Mouse (Mus musculus): ENCODE data around the gene Ugt1a10. TPM values are rescaled to one million over a fixed set of nuclear protein-coding genes. Genes with fewer than 3 reads are reported as not detected.

Gene Ugt1a10
- polyA plus RNA-seq, 1 experiment from 2014 or later, result not detected

DNA sequence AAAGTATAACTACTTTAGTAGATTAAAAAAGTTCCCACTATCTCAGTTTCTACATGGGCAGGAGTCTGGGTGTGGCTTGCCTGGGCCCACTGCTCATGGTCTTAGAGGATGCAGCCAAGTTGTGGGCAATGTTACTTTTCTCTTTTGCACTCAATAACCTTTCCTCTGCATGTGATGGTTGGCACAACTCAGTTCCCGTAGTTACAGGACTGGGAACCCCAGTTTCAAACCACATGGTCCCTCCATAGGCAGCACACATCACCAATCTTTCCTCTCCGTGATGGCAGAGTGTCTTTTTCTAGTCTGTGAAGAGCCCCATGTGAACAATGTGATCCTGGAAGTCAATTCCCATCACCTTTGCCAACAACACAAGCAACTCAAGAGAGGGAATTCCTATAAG lies 172.3 kb downstream of the Ugt1a10 start:
- no peaks in the 10 kb centered on the region for H3K4me1 ChIP-seq (ENCODE audit: control insufficient read depth, insufficient read depth, low read length)
- 63% methylated on average over 2 of the region's 2 CpGs for WGBS
- ATAC-seq, result no peak
- no peak overlapping the region for H3K4me3 ChIP-seq (ENCODE audit: low read depth, low read length)
- H3K9ac ChIP-seq (ENCODE audit: low read depth, low read length), result no peak overlapping the region
- H3K9me3 ChIP-seq (replicated peaks; ENCODE audit: control insufficient read depth, low read length, poor library complexity, severe bottlenecking), result peaks cover 72% of the 10 kb centered on the region
- H3K27ac ChIP-seq (ENCODE audit: low read length), result no peak overlapping the region
- no peaks in the 10 kb centered on the region for H3K36me3 ChIP-seq (ENCODE audit: control insufficient read depth, insufficient read depth, low read length)
- no peaks in the 10 kb centered on the region for H3K27me3 ChIP-seq (ENCODE audit: control insufficient read depth, insufficient read depth, low read depth, low read length)
- H3K4me2 ChIP-seq (ENCODE audit: low read length), result no peak overlapping the region

- WGBS, result 70% methylated on average over 7 of the region's 7 CpGs
- no peak overlapping the region for H3K9ac ChIP-seq (ENCODE audit: low read depth, low read length)
- H3K27me3 ChIP-seq (ENCODE audit: control insufficient read depth, insufficient read depth, low read depth, low read length), result no peaks in the 10 kb centered on the region
- H3K4me3 ChIP-seq (ENCODE audit: low read depth, low read length), result no peak overlapping the region
- H3K4me1 ChIP-seq (ENCODE audit: control insufficient read depth, insufficient read depth, low read length), result no peaks in the 10 kb centered on the region
- H3K9me3 ChIP-seq (replicated peaks; ENCODE audit: control insufficient read depth, low read length, poor library complexity, severe bottlenecking), result peaks cover 79% of the 10 kb centered on the region
- no peaks in the 10 kb centered on the region for H3K36me3 ChIP-seq (ENCODE audit: control insufficient read depth, insufficient read depth, low read length)
- no peak for ATAC-seq
- no peak overlapping the region for H3K4me2 ChIP-seq (ENCODE audit: low read length)
- no peak overlapping the region for H3K27ac ChIP-seq (ENCODE audit: low read length)
Observed at GRCm38 (mm10) chr1:88228121-88228520, 172.9 kb downstream of the Ugt1a10 start.

DNA sequence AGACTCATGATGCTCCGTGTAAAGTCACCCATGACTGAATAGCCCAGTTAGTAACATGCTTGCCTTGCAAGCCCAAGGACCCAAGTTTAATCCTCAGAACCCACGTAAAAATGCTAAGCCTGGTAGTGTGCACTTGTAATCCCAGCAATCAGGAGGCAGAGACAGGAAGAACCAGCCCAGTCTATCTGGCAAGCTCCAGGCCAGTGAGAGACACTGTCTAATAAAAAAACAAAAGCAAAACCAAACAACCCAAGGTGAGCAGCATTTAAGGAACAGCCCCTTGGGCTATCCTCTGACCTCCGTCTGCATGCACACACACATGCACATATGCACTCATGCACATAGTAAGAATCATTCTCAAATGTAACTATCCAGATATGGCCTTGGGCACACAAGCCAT lies 174.4 kb downstream of the Ugt1a10 start:
- ATAC-seq, result no peak
- H3K36me3 ChIP-seq (ENCODE audit: control insufficient read depth, insufficient read depth, low read length), result no peaks in the 10 kb centered on the region
- no peaks in the 10 kb centered on the region for H3K27me3 ChIP-seq (ENCODE audit: control insufficient read depth, insufficient read depth, low read depth, low read length)
- no peaks in the 10 kb centered on the region for H3K4me1 ChIP-seq (ENCODE audit: control insufficient read depth, insufficient read depth, low read length)
- no peak overlapping the region for H3K9ac ChIP-seq (ENCODE audit: low read depth, low read length)
- WGBS, result 81% methylated on average over 3 of the region's 3 CpGs
- H3K9me3 ChIP-seq (replicated peaks; ENCODE audit: control insufficient read depth, low read length, poor library complexity, severe bottlenecking), result peaks cover 93% of the 10 kb centered on the region
- H3K4me2 ChIP-seq (ENCODE audit: low read length), result no peak overlapping the region
- no peak overlapping the region for H3K27ac ChIP-seq (ENCODE audit: low read length)
- no peak overlapping the region for H3K4me3 ChIP-seq (ENCODE audit: low read depth, low read length)

DNA sequence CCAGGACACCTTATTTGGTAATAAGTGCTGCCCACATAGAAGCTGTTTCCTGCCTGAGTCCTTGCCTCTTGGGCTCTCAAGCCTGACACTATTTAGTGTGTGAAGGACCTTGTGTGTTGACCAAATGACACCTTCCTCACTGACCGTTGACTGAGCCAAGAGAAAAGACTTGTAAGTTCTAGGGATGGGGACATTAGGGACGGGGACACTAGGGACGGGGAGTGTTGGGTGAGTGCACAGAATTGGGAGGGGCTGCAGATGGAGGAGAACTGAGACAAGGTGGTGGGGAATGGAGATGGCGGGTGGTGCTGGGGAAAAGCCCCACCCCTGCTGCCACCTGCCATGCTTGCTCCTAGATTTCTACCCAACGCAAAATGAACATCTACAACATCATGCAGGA lies 174.8 kb downstream of the Ugt1a10 start:
- H3K36me3 ChIP-seq (ENCODE audit: control insufficient read depth, insufficient read depth, low read length), result no peaks in the 10 kb centered on the region
- H3K9ac ChIP-seq (ENCODE audit: low read depth, low read length), result no peak overlapping the region
- no peak overlapping the region for H3K4me3 ChIP-seq (ENCODE audit: low read depth, low read length)
- no peak overlapping the region for H3K4me2 ChIP-seq (ENCODE audit: low read length)
- H3K9me3 ChIP-seq (replicated peaks; ENCODE audit: control insufficient read depth, low read length, poor library complexity, severe bottlenecking), result peaks cover 97% of the 10 kb centered on the region
- WGBS, result 87% methylated on average over 5 of the region's 5 CpGs
- H3K27ac ChIP-seq (ENCODE audit: low read length), result no peak overlapping the region
- no peak for ATAC-seq
- no peaks in the 10 kb centered on the region for H3K27me3 ChIP-seq (ENCODE audit: control insufficient read depth, insufficient read depth, low read depth, low read length)
- no peaks in the 10 kb centered on the region for H3K4me1 ChIP-seq (ENCODE audit: control insufficient read depth, insufficient read depth, low read length)

- no peaks in the 10 kb centered on the region for H3K36me3 ChIP-seq (ENCODE audit: control insufficient read depth, insufficient read depth, low read length)
- no peak overlapping the region for H3K4me2 ChIP-seq (ENCODE audit: low read length)
- 75% methylated on average over 7 of the region's 7 CpGs for WGBS
- peaks cover 100% of the 10 kb centered on the region for H3K9me3 ChIP-seq (replicated peaks; ENCODE audit: control insufficient read depth, low read length, poor library complexity, severe bottlenecking)
- ATAC-seq, result no peak
- H3K9ac ChIP-seq (ENCODE audit: low read depth, low read length), result no peak overlapping the region
- no peaks in the 10 kb centered on the region for H3K4me1 ChIP-seq (ENCODE audit: control insufficient read depth, insufficient read depth, low read length)
- H3K27me3 ChIP-seq (ENCODE audit: control insufficient read depth, insufficient read depth, low read depth, low read length), result no peaks in the 10 kb centered on the region
- H3K27ac ChIP-seq (ENCODE audit: low read length), result no peak overlapping the region
- no peak overlapping the region for H3K4me3 ChIP-seq (ENCODE audit: low read depth, low read length)
Observed at GRCm38 (mm10) chr1:88230421-88230820, 175.2 kb downstream of the Ugt1a10 start.

DNA sequence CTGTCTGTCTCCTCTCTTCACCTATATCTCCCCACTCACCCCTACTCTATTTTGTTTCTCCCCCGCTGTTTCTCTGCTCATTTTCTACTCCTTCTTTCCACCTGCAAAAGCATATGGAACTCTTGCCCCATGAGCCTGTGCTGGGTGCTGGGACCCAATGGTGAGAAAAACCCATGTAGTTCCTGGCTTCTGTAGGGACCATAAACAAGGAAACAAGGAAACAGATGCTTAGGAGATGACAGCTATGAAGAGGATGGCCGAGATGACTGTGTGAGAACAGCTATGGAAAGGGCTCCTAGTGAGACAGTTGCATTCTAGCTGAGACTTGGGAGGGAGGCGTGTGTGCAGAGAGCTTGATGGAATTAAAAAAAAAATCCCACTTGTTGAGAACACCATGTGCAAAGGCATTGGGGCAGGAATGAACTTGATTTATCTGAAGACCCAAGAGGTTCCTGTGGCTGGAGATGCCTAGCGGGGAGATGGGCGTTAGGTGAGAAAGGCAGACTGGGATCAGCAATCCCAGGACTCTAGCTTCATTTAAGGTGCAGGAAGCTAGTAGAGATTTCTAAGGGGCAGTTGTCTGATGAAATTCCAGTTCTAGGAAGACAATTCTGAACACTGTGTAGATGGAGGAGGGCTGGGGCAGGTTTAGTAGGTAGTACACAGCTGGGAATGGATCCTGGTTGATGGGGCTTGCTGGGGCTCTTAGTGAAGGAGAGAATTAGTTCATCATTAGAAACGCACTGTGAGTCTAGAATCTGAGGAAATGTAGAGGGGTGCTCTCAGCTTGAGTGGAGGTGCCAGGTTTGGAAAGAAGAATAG lies 176.0 kb downstream of the Ugt1a10 start:
- Histone ChIP-seq H3K27me3 (ENCODE audit: control insufficient read depth, insufficient read depth, low read depth, low read length) (no peaks in the 10 kb centered on the region), H3K4me3 (ENCODE audit: low read depth, low read length) (no peak overlapping the region), H3K4me2 (ENCODE audit: low read length) (no peak overlapping the region), H3K27ac (ENCODE audit: low read length) (no peak overlapping the region), H3K36me3 (ENCODE audit: control insufficient read depth, insufficient read depth, low read length) (no peaks in the 10 kb centered on the region), H3K9me3 (replicated peaks; ENCODE audit: control insufficient read depth, low read length, poor library complexity, severe bottlenecking) (peaks cover 99% of the 10 kb centered on the region), H3K9ac (ENCODE audit: low read depth, low read length) (no peak overlapping the region), H3K4me1 (ENCODE audit: control insufficient read depth, insufficient read depth, low read length) (no peaks in the 10 kb centered on the region)
- no peak for ATAC-seq
- 76% methylated on average over 6 of the region's 6 CpGs for WGBS

DNA sequence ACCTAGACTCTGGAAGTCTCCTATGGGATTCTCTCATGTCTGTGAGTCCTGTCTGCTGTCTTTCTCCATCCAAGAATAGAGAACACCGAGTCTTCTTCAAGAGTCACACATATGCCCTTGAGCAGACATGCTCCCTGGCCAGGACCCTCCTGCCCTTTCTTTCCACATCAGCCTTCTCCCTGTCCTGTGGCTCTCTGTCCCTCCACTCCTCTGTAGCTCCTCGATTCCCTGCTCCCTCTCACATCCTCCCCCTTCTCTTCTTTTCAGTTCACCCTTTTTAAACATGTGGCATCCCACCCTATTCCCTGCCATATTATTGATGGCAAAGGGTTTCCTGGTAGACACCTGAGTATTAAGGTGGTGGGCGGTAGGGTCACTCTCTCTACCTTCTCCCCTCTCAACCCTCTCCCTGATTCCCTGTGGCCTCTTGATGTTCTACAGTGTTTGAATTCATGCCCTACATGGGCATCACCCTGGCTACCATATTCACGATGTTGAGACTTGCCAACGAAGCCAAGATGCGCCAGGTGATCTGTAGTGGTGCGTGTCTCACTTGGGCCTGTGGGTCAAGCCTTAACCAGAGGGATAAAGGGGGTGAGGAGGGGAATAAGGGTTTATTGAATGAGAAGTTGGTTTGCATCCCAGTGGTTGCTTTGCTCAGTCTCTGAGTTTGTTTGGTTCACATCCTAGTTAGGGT lies 176.8 kb downstream of the Ugt1a10 start:
- no peak overlapping the region for H3K9ac ChIP-seq (ENCODE audit: low read depth, low read length)

DNA sequence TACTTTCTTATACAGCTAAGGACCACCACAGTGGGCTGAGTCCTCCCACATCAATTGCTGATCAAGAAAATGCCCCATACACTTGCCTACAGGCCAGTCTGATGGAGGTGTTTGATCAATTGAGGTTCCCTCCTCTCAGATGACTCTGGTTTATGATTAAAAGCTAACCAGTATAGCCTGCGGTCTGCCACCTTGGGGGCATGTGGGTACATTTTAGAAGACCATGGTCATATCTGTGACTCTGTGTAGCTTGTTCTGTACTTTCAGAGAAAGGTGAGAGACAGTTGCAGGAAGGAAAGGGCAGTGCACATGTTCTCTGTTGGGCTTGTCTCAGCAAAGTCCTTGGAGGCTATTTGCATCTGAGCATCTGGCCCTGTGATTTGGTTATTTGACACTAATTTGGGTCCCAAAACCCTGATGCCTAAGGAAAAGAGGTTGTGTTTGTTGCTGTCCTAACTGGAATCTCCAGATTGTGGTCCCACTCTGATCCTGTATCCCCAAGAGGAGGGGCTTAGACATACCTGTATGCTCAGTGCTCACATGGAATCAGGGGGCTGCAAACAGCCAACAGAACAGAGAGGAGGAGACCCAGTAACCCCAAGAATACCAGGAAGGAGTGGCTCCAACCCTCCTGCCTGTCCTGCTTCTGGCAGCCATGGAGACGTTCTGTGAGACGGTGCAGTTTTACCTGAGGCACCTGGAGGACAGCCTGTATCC lies 177.6 kb downstream of the Ugt1a10 start:
- no peak overlapping the region for H3K9ac ChIP-seq (ENCODE audit: low read depth, low read length)
- no peak overlapping the region for H3K4me2 ChIP-seq (ENCODE audit: low read length)
- 55% methylated on average over 3 of the region's 3 CpGs for WGBS
- H3K27ac ChIP-seq (ENCODE audit: low read length), result no peak overlapping the region
- no peaks in the 10 kb centered on the region for H3K36me3 ChIP-seq (ENCODE audit: control insufficient read depth, insufficient read depth, low read length)
- no peaks in the 10 kb centered on the region for H3K27me3 ChIP-seq (ENCODE audit: control insufficient read depth, insufficient read depth, low read depth, low read length)
- H3K4me3 ChIP-seq (ENCODE audit: low read depth, low read length), result no peak overlapping the region
- H3K9me3 ChIP-seq (replicated peaks; ENCODE audit: control insufficient read depth, low read length, poor library complexity, severe bottlenecking), result peaks cover 97% of the 10 kb centered on the region
- no peaks in the 10 kb centered on the region for H3K4me1 ChIP-seq (ENCODE audit: control insufficient read depth, insufficient read depth, low read length)
- no peak for ATAC-seq

More for the DNA sequence above, 176.8 kb downstream of the Ugt1a10 start:
- H3K9me3 ChIP-seq (replicated peaks; ENCODE audit: control insufficient read depth, low read length, poor library complexity, severe bottlenecking), result peaks cover 97% of the 10 kb centered on the region
- no peak overlapping the region for H3K4me3 ChIP-seq (ENCODE audit: low read depth, low read length)
- H3K4me2 ChIP-seq (ENCODE audit: low read length), result no peak overlapping the region
- H3K27me3 ChIP-seq (ENCODE audit: control insufficient read depth, insufficient read depth, low read depth, low read length), result no peaks in the 10 kb centered on the region
- H3K4me1 ChIP-seq (ENCODE audit: control insufficient read depth, insufficient read depth, low read length), result no peaks in the 10 kb centered on the region
- 69% methylated on average over 7 of the region's 7 CpGs for WGBS
- H3K36me3 ChIP-seq (ENCODE audit: control insufficient read depth, insufficient read depth, low read length), result no peaks in the 10 kb centered on the region
- ATAC-seq, result no peak
- H3K27ac ChIP-seq (ENCODE audit: low read length), result no peak overlapping the region
